Mouse (Mus musculus): Measurements from ENCODE around the gene Fgf6. TPM values are rescaled to one million over a fixed set of nuclear protein-coding genes. Genes with fewer than 3 reads are reported as not detected.

The Fgf6 gene
- polyA plus RNA-seq (2015; fragmentation: Nextera tagmentation; extraction: Ambion mirVana): not detected in 2 replicates

- Histone ChIP-seq H3K9me3 (no peaks in the 10 kb centered on the region), H3K36me3 (no peaks in the 10 kb centered on the region), H3K4me3 (replicated peaks) (no peak within 1 kb of the TSS), H3K4me1 (replicated peaks) (peaks cover 14% of the 10 kb centered on the region), H3K27me3 (no peaks in the 10 kb centered on the region), H3K9ac (replicated peaks) (no peak within 1 kb of the TSS), H3K4me2 (replicated peaks) (no peak within 1 kb of the TSS), H3K27ac (no peak within 1 kb of the TSS)
- WGBS: 84% methylated on average over 26 of the region's 26 CpGs
- no peak for ATAC-seq
Measured at GRCm38 (mm10) chr6:127014906-127015770, at the start of gene Fgf6. TSS of gene Fgf6 (plus strand) at chr6:127015586.

DNA sequence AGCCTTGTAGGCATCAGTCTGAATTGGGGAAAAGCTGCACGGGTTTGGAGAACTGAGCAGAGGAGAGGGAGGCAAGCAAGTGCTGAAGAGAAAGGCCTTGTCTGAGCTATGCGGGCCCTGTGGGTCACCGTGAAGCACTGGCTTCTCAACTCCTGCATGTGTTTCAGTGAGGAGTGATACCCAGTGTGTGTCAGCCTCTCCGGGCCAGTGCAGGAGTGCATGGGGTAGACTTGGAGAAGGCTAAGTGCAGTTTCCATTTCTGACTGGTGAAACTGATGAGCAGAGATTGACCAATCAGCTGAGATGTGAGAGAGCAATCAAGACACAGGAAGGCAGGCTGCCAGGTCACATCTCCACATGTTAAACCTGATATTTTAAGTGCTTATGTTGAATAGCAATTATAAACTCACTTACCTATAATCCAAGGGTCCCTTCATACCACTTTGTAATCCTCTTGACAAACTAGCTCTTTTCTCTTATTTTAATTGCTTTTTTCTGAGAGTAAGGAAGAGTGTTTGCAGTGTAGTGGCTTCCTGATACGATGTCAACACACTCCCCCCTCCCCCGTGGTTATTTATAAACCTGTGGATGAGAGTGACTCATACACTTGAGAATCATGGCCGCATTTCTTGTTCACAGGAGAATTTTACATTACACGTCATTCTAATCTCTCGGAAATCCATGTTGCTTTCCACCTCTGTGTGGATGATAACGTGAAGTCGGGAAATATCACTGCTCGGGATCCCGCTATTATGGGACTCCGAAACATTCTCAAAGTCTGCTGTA is 49.0 kb upstream of the Fgf6 start:
- no peak for ATAC-seq
- H3K9ac ChIP-seq (replicated peaks): no peak overlapping the region
- no peaks in the 10 kb centered on the region for H3K9me3 ChIP-seq
- no peaks in the 10 kb centered on the region for H3K4me1 ChIP-seq (replicated peaks)
- peaks cover 55% of the 10 kb centered on the region for H3K36me3 ChIP-seq
- H3K27me3 ChIP-seq: no peaks in the 10 kb centered on the region
- no peak overlapping the region for H3K4me2 ChIP-seq (replicated peaks)
- no peak overlapping the region for H3K27ac ChIP-seq
- no peak overlapping the region for H3K4me3 ChIP-seq (replicated peaks)
- WGBS: 92% methylated on average over 14 of the region's 14 CpGs

GRCm38 (mm10) chr6:126981539-126982234 is 33.7 kb upstream of the Fgf6 start:
- 72% methylated on average over 5 of the region's 5 CpGs for whole genome bisulfite sequencing
- ATAC-seq: no peak
- H3K4me2 ChIP-seq (replicated peaks): no peak overlapping the region

GRCm38 (mm10) chr6:126993676-126994075 is 21.7 kb upstream of the Fgf6 start:
- Histone ChIP-seq H3K9ac (replicated peaks) (no peak overlapping the region), H3K27ac (no peak overlapping the region), H3K9me3 (no peaks in the 10 kb centered on the region), H3K4me3 (replicated peaks) (no peak overlapping the region), H3K36me3 (no peaks in the 10 kb centered on the region), H3K4me1 (replicated peaks) (no peaks in the 10 kb centered on the region), H3K4me2 (replicated peaks) (no peak overlapping the region), H3K27me3 (no peaks in the 10 kb centered on the region)
- 66% methylated on average over 2 of the region's 2 CpGs for WGBS
- no peak for ATAC-seq

More at GRCm38 (mm10) chr6:126981539-126982234, 33.7 kb upstream of the Fgf6 start:
- Histone ChIP-seq H3K27me3 (no peaks in the 10 kb centered on the region), H3K36me3 (peaks cover 19% of the 10 kb centered on the region), H3K9me3 (no peaks in the 10 kb centered on the region), H3K9ac (replicated peaks) (no peak overlapping the region), H3K27ac (no peak overlapping the region), H3K4me3 (replicated peaks) (no peak overlapping the region), H3K4me1 (replicated peaks) (no peaks in the 10 kb centered on the region)

GRCm38 (mm10) chr6:126995494-126995893 is 19.9 kb upstream of the Fgf6 start:
- Histone ChIP-seq H3K9ac (replicated peaks) (no peak overlapping the region), H3K27ac (no peak overlapping the region), H3K9me3 (no peaks in the 10 kb centered on the region), H3K4me2 (replicated peaks) (no peak overlapping the region), H3K4me3 (replicated peaks) (no peak overlapping the region), H3K27me3 (no peaks in the 10 kb centered on the region), H3K36me3 (no peaks in the 10 kb centered on the region), H3K4me1 (replicated peaks) (no peaks in the 10 kb centered on the region)
- WGBS: 96% methylated on average over 3 of the region's 3 CpGs
- no peak for ATAC-seq

- Histone ChIP-seq H3K9me3 (no peaks in the 10 kb centered on the region), H3K4me3 (replicated peaks) (no peak overlapping the region), H3K36me3 (no peaks in the 10 kb centered on the region), H3K9ac (replicated peaks) (no peak overlapping the region), H3K4me1 (replicated peaks) (no peaks in the 10 kb centered on the region), H3K27me3 (no peaks in the 10 kb centered on the region), H3K27ac (no peak overlapping the region), H3K4me2 (replicated peaks) (no peak overlapping the region)
- no peak for ATAC-seq
- 85% methylated on average over 5 of the region's 5 CpGs for WGBS
Measured at GRCm38 (mm10) chr6:126996399-126996798, 19.0 kb upstream of the Fgf6 start.

DNA sequence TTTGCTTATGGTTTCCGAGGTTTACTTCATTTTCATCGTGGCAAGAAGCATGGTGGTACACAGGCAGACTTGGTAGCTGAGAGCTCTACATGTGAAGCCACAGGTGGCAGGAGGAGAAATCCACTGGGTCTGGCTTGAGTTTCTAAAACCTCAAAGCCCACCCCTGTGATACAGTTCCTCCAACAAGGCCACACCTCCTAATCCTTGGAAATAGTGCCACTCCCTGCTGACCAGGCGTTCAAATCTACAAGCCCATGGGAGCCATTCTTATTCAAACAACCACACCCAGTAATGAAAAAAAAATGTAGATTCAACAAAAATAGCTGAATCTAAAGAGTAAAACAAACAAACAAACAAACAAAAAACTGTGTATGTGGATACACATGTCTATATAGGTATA is 9.7 kb upstream of the Fgf6 start:
- Histone ChIP-seq H3K9ac (replicated peaks) (no peak overlapping the region), H3K4me3 (replicated peaks) (no peak overlapping the region), H3K4me2 (replicated peaks) (no peak overlapping the region), H3K27me3 (no peaks in the 10 kb centered on the region), H3K4me1 (replicated peaks) (no peaks in the 10 kb centered on the region), H3K36me3 (no peaks in the 10 kb centered on the region), H3K27ac (no peak overlapping the region), H3K9me3 (no peaks in the 10 kb centered on the region)
- no peak for ATAC-seq
- WGBS: 90% methylated on average over 3 of the region's 3 CpGs

- Histone ChIP-seq H3K4me1 (replicated peaks) (0 out of 2 replicates have a peak, but pooled peaks cover under 1% of the 10 kb centered on the region), H3K27me3 (no peaks in the 10 kb centered on the region), H3K9ac (replicated peaks) (no peak overlapping the region), H3K4me3 (replicated peaks) (no peak overlapping the region), H3K27ac (no peak overlapping the region), H3K9me3 (no peaks in the 10 kb centered on the region), H3K4me2 (replicated peaks) (no peak overlapping the region), H3K36me3 (no peaks in the 10 kb centered on the region)
- 87% methylated on average over 3 of the region's 3 CpGs for WGBS
- no peak for ATAC-seq
Measured at GRCm38 (mm10) chr6:127006551-127006950, 8.8 kb upstream of the Fgf6 start.

DNA sequence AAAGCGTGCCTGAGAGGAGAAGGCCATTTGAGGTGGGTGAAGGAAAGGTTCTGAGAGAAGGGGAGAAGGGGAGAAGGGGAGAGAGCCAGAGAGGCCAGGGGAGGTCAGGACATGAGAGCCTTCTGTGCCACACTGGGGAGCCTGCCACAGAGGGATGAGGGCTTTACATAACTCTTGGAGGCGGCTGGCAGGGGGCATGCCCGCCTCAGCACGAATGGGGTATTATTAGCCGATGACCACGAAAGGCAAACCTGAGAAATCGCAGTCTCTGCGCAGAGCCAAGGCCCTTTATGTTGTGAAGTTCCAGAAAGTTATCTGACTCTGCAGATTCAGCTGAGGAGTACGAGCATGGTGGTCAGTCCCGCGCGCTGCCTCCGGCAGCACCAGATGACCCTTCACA is 5.4 kb upstream of the Fgf6 start:
- Histone ChIP-seq H3K27ac (no peak overlapping the region), H3K27me3 (no peaks in the 10 kb centered on the region), H3K4me2 (replicated peaks) (no peak overlapping the region), H3K9me3 (no peaks in the 10 kb centered on the region), H3K36me3 (no peaks in the 10 kb centered on the region), H3K4me3 (replicated peaks) (no peak overlapping the region), H3K9ac (replicated peaks) (no peak overlapping the region), H3K4me1 (replicated peaks) (0 out of 2 replicates have a peak, but pooled peaks cover 5% of the 10 kb centered on the region)
- 89% methylated on average over 13 of the region's 13 CpGs for WGBS
- ATAC-seq: no peak

DNA sequence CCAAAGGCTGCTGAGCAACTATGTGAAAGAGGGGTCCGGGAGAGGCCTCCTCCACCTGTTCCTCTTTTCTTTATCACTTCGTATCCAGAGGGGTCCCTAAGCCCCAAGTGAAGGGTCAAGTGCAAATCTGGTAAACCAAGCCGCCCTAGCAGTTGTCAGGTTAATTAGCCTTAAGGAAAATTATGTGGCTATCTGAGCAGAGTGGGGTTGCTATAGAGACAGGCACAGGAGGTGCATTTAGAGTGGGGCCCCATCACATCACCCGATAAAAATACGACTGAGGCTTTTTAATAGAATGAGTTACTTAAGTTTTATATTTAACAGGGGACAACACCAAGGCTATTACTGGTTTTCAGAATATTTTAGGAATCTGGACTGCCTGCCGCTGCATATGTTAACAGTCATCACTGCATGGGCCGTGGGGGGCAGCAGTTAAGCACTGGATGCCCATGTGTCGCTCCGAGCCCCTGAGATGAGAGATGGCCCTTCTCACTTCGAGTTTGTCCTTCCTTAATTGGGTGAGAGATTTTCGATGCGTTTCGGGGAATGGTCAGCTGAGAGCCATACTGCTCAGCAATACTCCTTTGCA is 3.3 kb upstream of the Fgf6 start:
- no peaks in the 10 kb centered on the region for H3K27me3 ChIP-seq
- 0 out of 2 replicates have a peak, but pooled peaks cover 5% of the 10 kb centered on the region for H3K4me1 ChIP-seq (replicated peaks)
- H3K9ac ChIP-seq (replicated peaks): no peak overlapping the region
- no peak overlapping the region for H3K4me3 ChIP-seq (replicated peaks)
- no peak for ATAC-seq
- no peaks in the 10 kb centered on the region for H3K36me3 ChIP-seq
- 73% methylated on average over 13 of the region's 13 CpGs for WGBS
- no peak overlapping the region for H3K27ac ChIP-seq
- no peak overlapping the region for H3K4me2 ChIP-seq (replicated peaks)
- no peaks in the 10 kb centered on the region for H3K9me3 ChIP-seq

GRCm38 (mm10) chr6:127019254-127019653 is 3.9 kb downstream of the Fgf6 start:
- no peak overlapping the region for H3K9ac ChIP-seq (replicated peaks)
- ATAC-seq: no peak
- no peak overlapping the region for H3K4me2 ChIP-seq (replicated peaks)
- H3K27me3 ChIP-seq: 0 out of 2 replicates have a peak, but pooled peaks cover 6% of the 10 kb centered on the region
- no peaks in the 10 kb centered on the region for H3K9me3 ChIP-seq
- WGBS: 5% methylated on average over 6 of the region's 6 CpGs
- no peak overlapping the region for H3K4me3 ChIP-seq (replicated peaks)
- no peaks in the 10 kb centered on the region for H3K36me3 ChIP-seq
- peaks cover 16% of the 10 kb centered on the region for H3K4me1 ChIP-seq (replicated peaks)
- H3K27ac ChIP-seq: no peak overlapping the region
